Mouse (Mus musculus): ENCODE data around the gene Adgrf1. TPM values are rescaled to one million over a fixed set of nuclear protein-coding genes. Genes with fewer than 3 reads are reported as not detected.
"Not testable (repeated sequence)": the region's sequence is repeated elsewhere in the genome, so short reads cannot be mapped to it uniquely, and the experiment has no call there.

The Adgrf1 gene
- polyA plus RNA-seq, 1 experiment from 2014 or later, result not detected

DNA sequence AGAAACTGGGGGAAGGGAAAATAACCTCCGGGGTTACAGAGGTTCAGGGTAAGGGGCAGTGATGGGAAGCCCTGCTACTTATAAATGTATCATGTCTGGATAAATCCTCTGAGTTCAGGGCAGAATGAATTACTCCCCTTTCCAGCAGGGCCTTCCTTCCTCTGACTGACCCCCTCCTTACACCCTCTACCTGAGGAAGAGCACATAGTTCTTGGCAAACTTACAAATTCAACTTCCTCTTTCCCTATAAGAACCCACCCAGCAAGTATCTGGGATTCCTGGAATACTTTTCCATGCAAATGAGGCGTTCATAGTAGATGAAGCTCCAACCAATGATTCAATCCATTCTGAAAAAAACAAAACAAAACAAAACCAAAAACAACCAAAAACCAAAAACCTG lies 67.5 kb downstream of the Adgrf1 start:
- H3K4me1 ChIP-seq (replicated peaks; ENCODE audit: control insufficient read depth, insufficient read depth, low read length), result no peaks in the 10 kb centered on the region
- ATAC-seq (ENCODE audit: low FRiP score), result no peak
- no peak for DNase-seq (ENCODE audit: low spot score)
- H3K9ac ChIP-seq, result no peak overlapping the region
- H3K27ac ChIP-seq, result no peak overlapping the region
- H3K9me3 ChIP-seq (ENCODE audit: control insufficient read depth, low read length), result no peaks in the 10 kb centered on the region
- H3K36me3 ChIP-seq (replicated peaks; ENCODE audit: control insufficient read depth, insufficient read depth), result no peaks in the 10 kb centered on the region
- no peak overlapping the region for H3K4me2 ChIP-seq (replicated peaks)
- no peak overlapping the region for H3K4me3 ChIP-seq (replicated peaks; ENCODE audit: low read length)
- H3K27me3 ChIP-seq (ENCODE audit: control insufficient read depth, insufficient read depth, low read length), result no peaks in the 10 kb centered on the region
- whole genome bisulfite sequencing, result 87% methylated on average over 2 of the region's 2 CpGs

DNA sequence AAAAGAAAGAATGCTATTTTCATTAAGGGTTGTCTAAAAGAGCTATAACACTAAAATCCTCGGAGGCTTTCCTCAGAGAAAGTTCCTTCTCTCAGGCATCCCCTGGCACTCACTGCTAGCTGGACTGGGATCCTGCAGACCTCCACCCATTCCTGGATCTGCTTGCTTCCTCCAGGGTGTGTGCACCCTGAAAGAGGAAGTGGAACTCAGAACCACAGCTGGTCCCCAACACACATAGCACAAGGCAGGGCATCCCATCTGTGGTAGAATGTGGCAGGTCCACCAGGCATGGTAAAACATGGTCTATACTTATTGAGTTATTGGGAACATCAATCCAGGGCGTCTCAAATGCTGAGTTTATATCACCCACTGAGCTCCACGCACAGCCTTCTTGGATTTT lies 68.2 kb downstream of the Adgrf1 start:
- Histone ChIP-seq H3K36me3 (replicated peaks; ENCODE audit: control insufficient read depth, insufficient read depth) (no peaks in the 10 kb centered on the region), H3K27ac (no peak overlapping the region), H3K27me3 (ENCODE audit: control insufficient read depth, insufficient read depth, low read length) (no peaks in the 10 kb centered on the region), H3K9me3 (ENCODE audit: control insufficient read depth, low read length) (no peaks in the 10 kb centered on the region), H3K4me2 (replicated peaks) (no peak overlapping the region), H3K9ac (no peak overlapping the region), H3K4me1 (replicated peaks; ENCODE audit: control insufficient read depth, insufficient read depth, low read length) (no peaks in the 10 kb centered on the region), H3K4me3 (replicated peaks; ENCODE audit: low read length) (no peak overlapping the region)
- no peak for DNase-seq (ENCODE audit: low spot score)
- WGBS, result 92% methylated on average over 3 of the region's 3 CpGs
- ATAC-seq (ENCODE audit: low FRiP score), result no peak

DNA sequence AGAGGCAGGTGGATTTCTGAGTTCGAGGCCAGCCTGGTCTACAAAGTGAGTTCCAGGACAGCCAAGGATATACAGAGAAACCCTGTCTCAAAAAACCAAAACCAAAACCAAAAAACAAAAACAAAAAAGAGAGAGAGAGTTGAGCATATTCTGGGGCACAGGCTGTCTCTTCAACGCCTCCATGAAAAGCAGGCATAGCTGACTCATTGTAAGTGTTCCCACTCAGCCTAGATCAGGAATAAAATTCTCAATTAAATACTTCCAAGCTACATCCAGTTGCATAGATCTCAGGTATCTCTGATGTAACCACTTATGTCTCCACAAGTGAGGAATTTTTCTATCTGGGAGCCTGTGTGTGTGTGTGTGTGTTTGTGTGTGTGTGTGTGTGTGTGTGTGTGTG lies 76.4 kb downstream of the Adgrf1 start:
- H3K36me3 ChIP-seq (replicated peaks; ENCODE audit: control insufficient read depth, insufficient read depth); H3K4me2 ChIP-seq (replicated peaks); ATAC-seq (ENCODE audit: low FRiP score); H3K4me1 ChIP-seq (replicated peaks; ENCODE audit: control insufficient read depth, insufficient read depth, low read length); DNase-seq (ENCODE audit: low spot score); H3K27me3 ChIP-seq (ENCODE audit: control insufficient read depth, insufficient read depth, low read length); H3K27ac ChIP-seq; H3K9me3 ChIP-seq (ENCODE audit: control insufficient read depth, low read length); H3K4me3 ChIP-seq (replicated peaks; ENCODE audit: low read length); H3K9ac ChIP-seq: not testable (repeated sequence)
- 91% methylated on average over 2 of the region's 2 CpGs for WGBS

DNA sequence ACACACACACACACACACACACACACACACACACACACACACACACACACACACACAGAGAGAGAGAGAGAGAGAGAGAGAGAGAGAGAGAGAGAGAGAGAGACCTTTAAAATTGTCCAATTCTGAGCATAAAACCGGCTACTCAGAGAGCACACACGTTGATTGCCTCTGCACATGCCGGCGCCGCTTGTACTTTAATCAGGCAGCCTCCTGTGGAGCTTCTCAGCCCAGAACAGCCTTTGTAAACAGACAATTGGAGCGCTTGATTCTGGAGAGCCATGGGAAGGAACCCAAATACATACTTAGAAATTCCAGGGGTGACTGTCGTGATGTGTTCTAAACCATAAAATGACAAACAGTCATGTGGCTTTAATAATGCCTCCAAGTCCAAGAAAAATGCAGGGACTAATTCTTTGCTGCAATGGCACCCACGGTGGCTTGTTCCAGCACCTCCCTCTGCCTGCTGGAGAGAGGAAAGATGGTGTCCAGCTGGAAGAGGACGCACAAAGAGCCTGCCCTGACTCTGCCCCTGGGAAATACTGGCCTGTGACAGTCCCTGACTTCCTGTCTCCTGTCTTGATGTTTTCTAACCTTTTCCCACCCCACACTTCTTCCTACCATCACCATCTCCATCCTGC lies 87.9 kb downstream of the Adgrf1 start:
- Histone ChIP-seq H3K27me3 (ENCODE audit: control insufficient read depth, insufficient read depth, low read length) (no peaks in the 10 kb centered on the region), H3K9me3 (ENCODE audit: control insufficient read depth, low read length) (no peaks in the 10 kb centered on the region), H3K36me3 (replicated peaks; ENCODE audit: control insufficient read depth, insufficient read depth) (no peaks in the 10 kb centered on the region), H3K27ac (no peak overlapping the region), H3K4me1 (replicated peaks; ENCODE audit: control insufficient read depth, insufficient read depth, low read length) (no peaks in the 10 kb centered on the region), H3K4me3 (replicated peaks; ENCODE audit: low read length) (no peak overlapping the region), H3K9ac (no peak overlapping the region; the same call in 1 of the 2 replicates), H3K4me2 (replicated peaks) (0 out of 2 replicates have a peak overlapping the region, but pooled peaks have one; percentile 12)
- peak; percentile 46 for DNase-seq (ENCODE audit: low spot score)
- 12% methylated on average over 9 of the region's 9 CpGs for WGBS
- ATAC-seq (ENCODE audit: low FRiP score), result no peak

DNA sequence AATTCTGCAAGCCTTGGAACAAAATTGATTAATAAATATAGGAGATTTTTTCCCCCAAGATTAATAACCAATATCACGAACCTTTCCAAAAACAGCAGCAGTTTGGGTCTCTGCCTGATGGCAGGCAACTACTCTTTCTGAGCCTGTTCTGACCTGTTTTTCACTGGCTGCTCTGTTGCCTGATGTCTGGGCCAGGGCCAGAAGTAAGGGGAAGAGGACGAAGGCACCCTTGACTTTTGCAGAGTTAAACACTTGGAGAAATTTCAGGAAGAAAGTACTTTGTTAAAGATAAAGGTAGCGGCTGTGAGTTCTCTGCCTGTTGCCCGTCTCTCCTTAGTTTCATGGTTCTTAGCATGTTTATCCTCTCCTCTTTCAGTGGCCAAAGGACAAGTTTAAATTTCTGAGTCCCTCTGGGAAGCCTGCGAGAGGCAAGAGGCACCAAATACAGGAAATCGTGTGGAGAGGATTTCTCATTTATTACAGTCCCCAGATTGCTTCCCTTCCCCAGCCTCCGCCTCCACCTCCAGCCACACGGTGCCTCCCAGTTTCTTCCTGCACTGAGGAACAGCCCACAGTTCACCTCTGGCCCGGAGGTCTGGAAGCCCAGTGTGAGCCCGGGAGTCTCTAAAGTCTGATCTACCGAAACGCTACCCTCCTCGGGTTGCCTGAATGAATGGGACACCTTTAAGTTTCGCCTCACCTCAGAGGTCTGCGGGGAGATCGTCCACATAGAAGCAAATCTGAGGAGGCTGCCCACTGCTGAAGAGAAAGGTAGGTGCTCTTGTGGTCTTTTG lies 89.9 kb downstream of the Adgrf1 start, which contains the start of gene Adgrf5:
Gene Adgrf5 (plus strand): TSS at position 626 of the 794 bp plus-strand sequence.
- no peak for ATAC-seq (ENCODE audit: low FRiP score)
- Histone ChIP-seq H3K27me3 (ENCODE audit: control insufficient read depth, insufficient read depth, low read length) (no peaks in the 10 kb centered on the region), H3K4me1 (replicated peaks; ENCODE audit: control insufficient read depth, insufficient read depth, low read length) (no peaks in the 10 kb centered on the region), H3K36me3 (replicated peaks; ENCODE audit: control insufficient read depth, insufficient read depth) (no peaks in the 10 kb centered on the region), H3K9me3 (ENCODE audit: control insufficient read depth, low read length) (no peaks in the 10 kb centered on the region), H3K4me2 (replicated peaks) (peak within 1 kb of the TSS; percentile 6), H3K4me3 (replicated peaks; ENCODE audit: low read length) (no peak within 1 kb of the TSS; the same call in 1 of the 2 replicates), H3K27ac (no peak within 1 kb of the TSS), H3K9ac (no peak within 1 kb of the TSS)
- no peak for DNase-seq (ENCODE audit: low spot score)
- 66% methylated on average over 16 of the region's 16 CpGs for WGBS

DNA sequence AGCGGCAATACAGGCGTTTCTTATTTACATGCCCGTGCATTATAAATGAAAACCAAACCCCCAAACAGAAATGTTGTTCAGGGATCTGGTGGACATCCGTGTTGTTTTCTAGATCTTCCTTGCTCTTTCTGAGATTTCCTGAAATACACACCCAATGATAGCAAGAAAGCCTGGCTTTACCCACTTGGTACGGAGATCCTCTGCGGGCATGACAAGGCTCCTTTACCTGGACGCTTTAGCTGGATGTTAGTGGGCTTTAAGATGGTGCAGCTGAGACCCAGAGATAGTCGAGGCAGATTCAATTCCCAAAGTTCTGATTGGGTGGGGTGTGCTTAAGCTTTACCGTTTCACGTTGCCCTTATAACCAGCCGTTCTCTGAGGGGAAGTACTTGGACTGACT lies 90.9 kb downstream of the Adgrf1 start:
- Histone ChIP-seq H3K36me3 (replicated peaks; ENCODE audit: control insufficient read depth, insufficient read depth) (no peaks in the 10 kb centered on the region), H3K4me1 (replicated peaks; ENCODE audit: control insufficient read depth, insufficient read depth, low read length) (no peaks in the 10 kb centered on the region), H3K4me3 (replicated peaks; ENCODE audit: low read length) (no peak overlapping the region; the same call in 1 of the 2 replicates), H3K27me3 (ENCODE audit: control insufficient read depth, insufficient read depth, low read length) (no peaks in the 10 kb centered on the region), H3K9me3 (ENCODE audit: control insufficient read depth, low read length) (no peaks in the 10 kb centered on the region), H3K9ac (no peak overlapping the region), H3K4me2 (replicated peaks) (no peak overlapping the region), H3K27ac (no peak overlapping the region)
- WGBS, result 80% methylated on average over 11 of the region's 11 CpGs
- no peak for DNase-seq (ENCODE audit: low spot score)
- no peak for ATAC-seq (ENCODE audit: low FRiP score)

DNA sequence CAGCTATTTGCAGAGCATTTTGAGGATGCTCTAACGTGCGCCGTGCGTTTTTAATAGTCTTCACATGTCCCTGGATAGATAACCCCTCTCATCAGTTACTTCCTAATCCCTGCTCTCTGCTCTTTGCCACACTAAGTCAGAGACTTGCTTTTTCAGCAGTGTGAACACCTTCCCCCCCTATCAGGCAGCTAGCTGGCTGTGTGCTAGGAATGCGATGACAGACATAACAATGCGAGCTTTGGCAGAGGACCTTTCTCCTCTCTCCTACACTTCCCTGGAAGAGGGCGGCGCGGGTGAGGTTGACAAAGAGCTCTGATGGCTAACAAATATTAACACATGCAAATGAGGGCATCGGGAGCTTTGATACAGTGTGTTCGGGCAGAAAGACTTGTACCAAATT lies 92.2 kb downstream of the Adgrf1 start:
- no peaks in the 10 kb centered on the region for H3K27me3 ChIP-seq (ENCODE audit: control insufficient read depth, insufficient read depth, low read length)
- no peak overlapping the region for H3K4me2 ChIP-seq (replicated peaks)
- WGBS, result 42% methylated on average over 11 of the region's 11 CpGs
- H3K9me3 ChIP-seq (ENCODE audit: control insufficient read depth, low read length), result no peaks in the 10 kb centered on the region
- no peak overlapping the region for H3K9ac ChIP-seq
- no peak overlapping the region for H3K27ac ChIP-seq
- no peak overlapping the region for H3K4me3 ChIP-seq (replicated peaks; ENCODE audit: low read length)
- no peaks in the 10 kb centered on the region for H3K4me1 ChIP-seq (replicated peaks; ENCODE audit: control insufficient read depth, insufficient read depth, low read length)
- H3K36me3 ChIP-seq (replicated peaks; ENCODE audit: control insufficient read depth, insufficient read depth), result no peaks in the 10 kb centered on the region
- DNase-seq (ENCODE audit: low spot score) (no peak), ATAC-seq (ENCODE audit: low FRiP score) (no peak)

DNA sequence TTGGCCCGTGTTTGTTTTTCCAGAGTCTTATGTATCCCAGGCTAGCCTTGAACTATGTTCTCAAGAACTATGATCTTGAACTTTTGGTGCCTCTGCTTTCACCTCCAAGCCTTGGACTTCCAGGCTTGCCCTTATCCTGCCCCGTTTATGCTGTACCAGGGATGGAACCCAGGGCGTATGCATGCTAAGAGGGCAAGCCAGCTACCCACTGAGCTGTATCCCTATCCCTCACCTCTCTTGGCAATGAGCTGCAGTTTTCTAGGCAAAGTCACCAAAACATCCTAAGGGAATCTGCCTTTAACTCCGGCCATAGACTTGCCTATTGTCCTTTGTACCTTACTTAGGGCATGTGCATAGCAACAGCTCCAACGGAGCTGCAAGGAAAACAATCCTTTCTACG lies 92.8 kb downstream of the Adgrf1 start:
- H3K4me3 ChIP-seq (replicated peaks; ENCODE audit: low read length), result no peak overlapping the region
- H3K9ac ChIP-seq, result no peak overlapping the region
- ATAC-seq (ENCODE audit: low FRiP score) (no peak), DNase-seq (ENCODE audit: low spot score) (no peak)
- no peak overlapping the region for H3K27ac ChIP-seq
- H3K4me2 ChIP-seq (replicated peaks), result no peak overlapping the region
- WGBS, result 69% methylated on average over 6 of the region's 6 CpGs
- no peaks in the 10 kb centered on the region for H3K27me3 ChIP-seq (ENCODE audit: control insufficient read depth, insufficient read depth, low read length)
- H3K4me1 ChIP-seq (replicated peaks; ENCODE audit: control insufficient read depth, insufficient read depth, low read length), result no peaks in the 10 kb centered on the region
- H3K9me3 ChIP-seq (ENCODE audit: control insufficient read depth, low read length), result no peaks in the 10 kb centered on the region
- no peaks in the 10 kb centered on the region for H3K36me3 ChIP-seq (replicated peaks; ENCODE audit: control insufficient read depth, insufficient read depth)

DNA sequence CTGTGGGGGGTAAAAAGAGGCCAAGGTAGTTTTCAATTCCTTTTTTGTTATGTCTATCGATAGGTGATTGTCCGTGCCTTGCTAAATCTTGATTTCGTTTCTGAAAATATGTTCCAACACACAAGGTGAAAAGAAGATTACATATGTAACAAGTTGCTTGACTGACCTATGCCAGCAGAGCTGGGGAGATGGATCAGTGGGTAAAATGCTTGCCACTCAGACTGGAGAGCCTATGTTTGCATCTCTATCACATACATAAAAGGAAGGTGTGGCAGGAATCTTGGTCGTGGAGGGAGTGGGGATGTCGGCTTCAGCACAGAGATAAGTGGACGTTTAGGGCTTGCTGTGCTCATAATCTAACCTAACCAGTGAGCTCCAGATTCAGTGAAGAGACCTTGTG lies 93.8 kb downstream of the Adgrf1 start:
- H3K27ac ChIP-seq, result no peak overlapping the region
- H3K9ac ChIP-seq, result no peak overlapping the region
- H3K4me1 ChIP-seq (replicated peaks; ENCODE audit: control insufficient read depth, insufficient read depth, low read length), result no peaks in the 10 kb centered on the region
- H3K4me2 ChIP-seq (replicated peaks), result no peak overlapping the region
- no peaks in the 10 kb centered on the region for H3K27me3 ChIP-seq (ENCODE audit: control insufficient read depth, insufficient read depth, low read length)
- no peak overlapping the region for H3K4me3 ChIP-seq (replicated peaks; ENCODE audit: low read length)
- no peaks in the 10 kb centered on the region for H3K9me3 ChIP-seq (ENCODE audit: control insufficient read depth, low read length)
- DNase-seq (ENCODE audit: low spot score) (no peak), ATAC-seq (ENCODE audit: low FRiP score) (no peak)
- 65% methylated on average over 6 of the region's 6 CpGs for WGBS
- H3K36me3 ChIP-seq (replicated peaks; ENCODE audit: control insufficient read depth, insufficient read depth), result no peaks in the 10 kb centered on the region

All from hindbrain, embryonic 14.5 days (tissue).